Mouse (Mus musculus): Measurements from ENCODE around the gene Prodh2.
A peak's percentile ranks its signal among the peaks of the same experiment; 100 is the strongest.

The Prodh2 gene

DNA sequence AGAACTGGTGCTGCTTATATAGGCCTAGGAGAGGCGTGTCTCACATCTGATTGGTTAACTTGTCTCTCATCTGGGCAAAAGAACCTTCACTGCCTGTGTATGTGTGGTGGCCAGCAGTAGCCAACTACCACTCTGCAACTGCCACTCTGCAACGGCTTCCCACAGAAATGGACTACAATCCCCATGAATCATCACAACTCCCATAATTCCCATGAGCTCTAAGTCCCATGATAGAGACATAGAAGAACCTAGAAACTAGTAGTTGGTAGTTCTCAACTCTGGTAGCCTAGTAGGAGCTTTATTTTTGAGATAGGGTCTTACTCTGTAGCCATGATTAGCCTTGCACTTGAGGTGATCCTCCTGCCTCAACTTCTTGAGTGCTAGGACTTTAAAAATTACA, 56.5 kb downstream of the Prodh2 start:
- no peak for DNase-seq (ENCODE audit: low read depth, low spot score)

DNA sequence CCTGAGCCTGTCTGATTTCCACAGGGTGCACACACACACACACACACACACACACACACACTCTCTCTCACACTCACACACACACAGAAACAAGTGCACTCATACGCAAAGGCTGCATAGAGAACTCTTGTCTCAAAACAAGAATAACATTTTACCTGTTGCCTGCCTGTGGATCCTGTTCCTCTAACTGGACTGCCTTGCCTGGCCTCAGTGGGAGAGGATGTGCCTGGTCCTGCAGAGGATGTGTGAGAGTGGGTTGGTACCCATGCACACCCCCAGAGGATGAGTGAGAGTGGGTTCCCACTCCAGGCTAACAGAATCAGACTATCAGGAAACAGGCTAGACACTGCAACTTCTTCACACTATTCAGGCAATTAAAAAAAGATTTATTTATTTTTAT, 57.2 kb downstream of the Prodh2 start:
- DNase-seq (ENCODE audit: low read depth, low spot score), result no peak

DNA sequence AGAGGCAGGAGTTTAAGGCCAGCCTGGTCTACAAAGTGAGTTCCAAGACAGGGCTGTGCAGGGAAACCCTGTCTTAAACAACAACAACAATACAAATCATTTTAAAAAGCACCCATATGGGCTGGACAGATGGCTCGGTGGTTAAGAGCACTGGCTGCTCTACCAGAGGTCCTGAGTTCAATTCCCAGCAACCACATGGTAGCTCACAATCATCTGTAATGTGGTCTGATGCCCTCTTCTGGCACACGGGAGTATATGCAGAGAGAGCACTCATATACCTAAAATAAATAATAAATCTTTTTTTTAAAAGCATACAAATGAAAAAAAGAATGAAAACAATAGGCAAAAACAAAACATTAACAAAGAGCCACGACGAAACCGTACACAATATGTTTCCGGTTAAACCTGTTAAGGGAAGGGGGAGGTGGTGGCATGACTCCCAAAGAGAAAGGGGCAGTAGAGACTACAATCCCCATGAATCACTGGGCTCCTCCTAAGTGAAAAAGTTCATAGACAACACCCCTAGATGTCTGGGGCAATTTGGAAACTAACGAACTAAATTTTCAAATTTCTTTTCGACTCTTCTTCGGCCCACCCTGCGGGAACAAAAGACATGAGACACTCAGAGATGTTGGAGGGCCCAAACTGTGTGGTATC, 58.2 kb downstream of the Prodh2 start:
- no peak for DNase-seq (ENCODE audit: low read depth, low spot score)

DNA sequence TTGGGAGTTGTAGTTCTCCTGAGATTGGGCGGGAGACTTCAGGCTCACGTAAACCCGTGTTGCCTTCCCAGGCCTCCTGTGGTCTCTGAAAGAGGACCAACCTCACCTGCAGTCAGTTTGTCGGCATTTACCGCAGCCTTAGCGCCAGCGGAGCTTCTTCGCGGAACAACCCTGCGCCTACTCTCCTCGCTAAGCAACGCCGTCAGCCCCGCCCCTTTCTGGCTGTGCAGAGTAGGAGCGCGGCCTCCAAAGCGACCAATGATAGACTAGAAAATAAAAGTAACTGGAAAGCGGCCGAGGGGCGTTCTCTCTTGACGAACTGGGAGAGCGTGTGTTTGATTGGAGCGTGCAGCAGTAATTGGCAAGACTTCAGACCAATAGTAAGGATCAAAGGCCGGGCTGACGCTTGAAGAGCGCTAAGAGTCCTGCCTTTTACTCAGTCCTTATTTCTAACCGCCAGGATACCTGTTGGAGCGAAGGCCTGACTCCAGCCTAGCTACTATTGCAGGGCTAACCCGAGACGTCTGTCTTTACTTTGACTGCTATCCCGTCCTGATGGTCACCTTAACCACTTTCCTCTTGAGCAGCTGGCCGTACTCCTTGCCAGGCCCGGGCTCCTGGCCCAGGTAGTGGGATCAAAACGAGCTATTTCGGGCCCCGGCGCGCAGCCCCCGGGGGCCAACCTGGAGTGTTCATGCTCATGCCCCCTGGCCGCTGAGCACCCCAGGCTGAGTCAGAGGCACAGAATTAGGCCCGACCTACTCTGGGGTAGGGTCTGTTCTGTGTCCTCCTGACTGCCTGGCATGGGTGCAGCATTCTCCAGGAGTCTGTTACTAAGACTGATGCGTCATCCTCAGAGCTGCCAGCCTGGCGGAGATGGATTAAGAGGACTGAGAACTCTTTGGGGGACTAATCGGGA, 58.9 kb downstream of the Prodh2 start, which contains the start of the genes Hspb6 and Proser3:
Gene Hspb6 (plus strand): TSS at position 77 of the 919 bp plus-strand sequence.
Gene Proser3 (minus strand): TSS at position 198 of the 919 bp plus-strand sequence.
- peak; percentile 98 for DNase-seq (ENCODE audit: low read depth, low spot score)

- DNase-seq (ENCODE audit: low read depth, low spot score), result no peak
Observed at GRCm38 (mm10) chr7:30553021-30553589, 59.7 kb downstream of the Prodh2 start.

GRCm38 (mm10) chr7:30553810-30554584, 60.6 kb downstream of the Prodh2 start:
- no peak for DNase-seq (ENCODE audit: low read depth, low spot score)

DNA sequence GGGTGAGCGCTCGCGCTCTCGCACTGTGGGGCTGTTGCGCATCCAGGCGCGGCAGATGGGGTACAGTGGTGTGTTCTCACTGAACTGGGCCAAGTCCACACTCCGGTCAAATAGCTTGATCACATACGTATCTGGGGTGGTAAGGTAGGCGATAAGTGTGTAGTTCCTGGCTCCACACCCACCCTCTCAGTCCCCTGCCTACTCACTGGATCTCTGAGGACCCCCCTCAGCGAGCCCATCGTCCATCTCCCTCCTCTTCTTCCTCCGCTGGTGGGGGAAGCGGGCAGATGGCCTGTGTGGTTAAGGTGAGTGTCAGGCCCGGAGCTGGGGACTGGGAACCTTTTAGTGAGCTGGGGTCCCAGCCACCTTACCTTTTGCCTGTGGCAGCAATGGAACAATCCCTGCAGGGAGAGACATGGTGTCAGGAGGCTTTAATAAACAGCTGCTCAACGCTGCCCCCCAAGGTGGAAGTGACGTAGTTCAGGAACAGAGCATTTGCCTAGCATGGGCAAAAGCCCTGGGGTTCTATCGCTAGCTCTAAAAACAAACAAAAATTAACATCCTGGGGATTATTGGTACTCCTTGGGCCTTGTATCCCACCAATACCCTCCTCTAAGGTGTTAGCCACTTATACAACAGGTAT, 63.6 kb downstream of the Prodh2 start:
- no peak for DNase-seq (ENCODE audit: low read depth, low spot score)

GRCm38 (mm10) chr7:30557901-30558514, 64.6 kb downstream of the Prodh2 start:
- no peak for DNase-seq (ENCODE audit: low read depth, low spot score)

DNA sequence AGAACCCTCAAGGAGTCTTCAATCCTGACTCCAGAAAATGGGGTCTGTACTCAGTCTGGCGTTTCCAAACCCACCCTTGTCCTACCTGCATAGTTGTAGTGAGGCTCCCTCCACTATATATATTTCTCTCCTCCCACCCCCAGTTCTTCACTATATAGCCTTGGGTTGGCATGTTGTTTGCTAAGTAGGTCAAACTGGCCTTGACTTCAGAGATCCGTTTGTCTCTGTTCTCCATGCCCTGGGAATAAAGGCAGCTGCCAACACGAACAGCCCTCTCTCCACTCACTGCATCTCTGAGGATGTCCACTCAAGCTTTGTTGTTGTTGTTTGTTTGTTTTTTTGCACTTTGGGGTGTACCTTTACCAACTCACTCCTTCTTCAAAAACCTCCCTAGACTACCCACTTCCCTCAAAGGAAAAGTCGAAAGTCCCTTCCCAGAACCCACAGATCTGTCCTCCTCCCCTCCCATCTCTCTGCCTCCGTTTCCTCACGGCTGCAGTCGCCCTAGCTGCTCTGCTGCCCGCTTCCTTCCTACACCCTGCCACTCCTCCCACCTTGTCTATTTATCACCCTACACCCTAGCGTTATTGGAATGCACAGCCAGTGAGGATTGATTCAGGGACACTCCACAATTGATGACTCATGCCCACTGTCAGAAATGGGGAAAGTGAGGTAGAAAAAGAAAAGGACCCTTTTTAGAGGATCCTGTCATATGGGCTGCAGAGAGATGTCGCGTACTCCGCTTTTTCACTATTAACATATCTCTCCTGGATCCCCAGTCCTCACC, 65.4 kb downstream of the Prodh2 start:
- DNase-seq (ENCODE audit: low read depth, low spot score), result no peak

- DNase-seq (ENCODE audit: low read depth, low spot score), result peak; percentile 98
Observed at GRCm38 (mm10) chr7:30559443-30559954, 66.1 kb downstream of the Prodh2 start, which contains the start of gene Lin37. Gene Lin37, minus strand, starts transcription at chr7:30559838.

GRCm38 (mm10) chr7:30560296-30560695, 66.9 kb downstream of the Prodh2 start:
- DNase-seq (ENCODE audit: low read depth, low spot score), result no peak

DNA sequence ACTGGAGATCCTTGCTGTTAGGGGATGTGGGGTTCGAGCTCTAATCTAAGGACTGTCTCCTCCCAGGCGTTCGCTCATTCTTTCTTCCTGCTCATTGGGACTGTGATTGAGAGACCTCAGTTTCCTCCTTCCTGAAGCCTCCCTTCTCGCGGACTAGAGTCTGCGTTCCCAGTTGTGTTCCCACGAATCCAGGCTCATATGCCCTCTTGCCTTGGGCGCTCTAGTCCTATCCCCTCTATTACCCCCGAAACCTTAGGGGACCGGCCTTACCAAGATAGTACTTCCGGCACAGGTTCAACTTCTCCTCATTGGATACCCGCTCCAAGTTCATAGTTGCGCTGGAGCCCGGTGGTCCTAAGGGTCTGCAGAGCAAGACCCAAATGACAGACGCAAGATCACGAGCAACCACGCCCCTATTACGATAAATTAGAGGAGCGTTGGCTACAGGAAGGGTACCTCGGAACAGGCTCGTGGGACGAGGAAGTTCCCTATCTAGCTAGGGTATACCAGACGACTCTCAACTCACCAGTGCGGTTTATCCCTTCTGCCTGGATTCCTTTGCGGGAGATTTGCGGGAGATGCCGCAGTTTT, 69.2 kb downstream of the Prodh2 start:
- no peak for DNase-seq (ENCODE audit: low read depth, low spot score)
